Mouse (Mus musculus): ENCODE results near the gene Acap1. TPM values are rescaled to one million over a fixed set of nuclear protein-coding genes. Genes with fewer than 3 reads are reported as not detected.
"Not testable (repeated sequence)": the region's sequence is repeated elsewhere in the genome, so short reads cannot be mapped to it uniquely, and the experiment has no call there.

Acap1 gene
- polyA plus RNA-seq, 1 experiment from 2014 or later: 0.48 TPM

DNA sequence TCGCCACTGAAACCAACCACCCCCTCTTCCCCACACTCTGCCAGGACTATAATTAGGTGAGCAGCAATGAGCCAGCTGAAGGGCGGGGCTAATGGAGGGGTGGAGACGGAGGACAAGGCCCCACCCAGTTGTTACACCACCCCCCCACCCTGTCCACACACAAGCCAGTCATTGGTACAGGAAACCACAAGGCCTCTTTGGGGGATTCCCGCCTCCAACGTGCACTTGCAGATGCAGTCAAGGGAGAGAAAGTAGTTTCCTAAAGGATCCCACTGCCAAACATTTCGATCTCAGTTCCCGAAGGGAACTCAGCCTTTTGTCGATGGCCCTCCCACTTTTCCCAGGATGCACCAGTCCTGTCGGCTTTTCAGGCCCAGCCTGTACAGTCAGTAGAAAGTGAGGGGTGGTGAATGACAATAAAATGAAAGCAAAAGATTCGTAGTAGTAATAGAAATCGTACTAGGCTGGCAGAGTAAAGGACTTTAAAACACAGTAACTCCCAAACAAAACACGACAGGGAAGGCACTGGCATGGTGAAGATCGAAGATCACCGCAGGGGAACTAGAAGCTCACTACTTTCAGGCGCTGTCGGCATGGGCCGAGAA lies 24.4 kb upstream of the Acap1 start:
- Histone ChIP-seq H3K36me3 (peaks cover 44% of the 10 kb centered on the region), H3K9ac (replicated peaks) (peak overlapping the region; percentile 92), H3K9me3 (no peaks in the 10 kb centered on the region), H3K4me1 (replicated peaks) (peaks cover 46% of the 10 kb centered on the region), H3K27me3 (no peaks in the 10 kb centered on the region), H3K4me3 (replicated peaks) (peak overlapping the region; percentile 89), H3K27ac (peak overlapping the region; percentile 92), H3K4me2 (replicated peaks) (peak overlapping the region; percentile 91)
- WGBS: 1% methylated on average over 17 of the region's 17 CpGs
- ATAC-seq: no peak

DNA sequence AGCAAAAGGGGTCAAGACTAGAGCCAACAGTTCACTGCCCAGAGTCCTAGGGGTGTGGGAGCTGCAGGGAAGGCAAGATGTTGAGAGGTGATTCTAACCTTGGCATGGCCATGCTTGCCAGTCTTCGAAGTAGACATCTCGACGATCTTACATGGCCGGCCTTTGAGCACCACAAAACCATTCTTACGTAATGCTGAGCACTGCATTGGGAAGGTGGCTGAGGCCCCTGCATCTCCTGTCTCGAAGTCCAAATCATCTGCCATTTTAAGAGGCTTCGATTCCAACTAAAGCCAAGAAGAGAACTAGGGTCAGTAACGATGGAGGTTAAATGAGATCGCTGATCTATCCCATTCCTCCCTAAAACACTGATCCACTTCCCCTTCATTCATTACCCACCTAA lies 23.7 kb upstream of the Acap1 start:
- Histone ChIP-seq H3K4me2 (replicated peaks) (peak overlapping the region; percentile 91), H3K9ac (replicated peaks) (peak overlapping the region; percentile 92), H3K36me3 (peaks cover 45% of the 10 kb centered on the region), H3K9me3 (no peaks in the 10 kb centered on the region), H3K4me3 (replicated peaks) (peak overlapping the region; percentile 89), H3K27me3 (no peaks in the 10 kb centered on the region), H3K27ac (peak overlapping the region; percentile 92; the same call in 1 of the 2 replicates), H3K4me1 (replicated peaks) (peaks cover 52% of the 10 kb centered on the region)
- 86% methylated on average over 9 of the region's 9 CpGs for WGBS
- ATAC-seq: no peak

DNA sequence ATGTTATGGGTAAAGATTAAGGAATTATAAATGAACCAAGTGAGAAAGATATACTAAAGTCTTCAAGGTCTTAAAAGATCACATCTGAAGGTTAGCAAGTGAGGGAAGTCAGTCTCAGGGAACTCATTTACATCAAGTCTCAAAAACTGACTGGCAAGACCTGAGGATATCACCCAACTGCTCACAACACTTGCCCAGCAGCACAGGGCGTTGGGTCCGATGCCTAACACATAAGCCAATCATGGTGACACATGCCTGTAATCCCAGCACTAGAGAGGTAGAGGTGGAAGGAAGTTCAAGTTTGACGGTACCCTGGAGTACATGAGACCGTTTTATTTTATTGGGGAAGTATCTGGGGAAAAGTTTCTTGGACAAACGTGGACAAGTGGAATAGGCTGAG lies 22.8 kb upstream of the Acap1 start:
- Histone ChIP-seq H3K27me3 (no peaks in the 10 kb centered on the region), H3K9ac (replicated peaks) (no peak overlapping the region), H3K36me3 (peaks cover 48% of the 10 kb centered on the region), H3K9me3 (no peaks in the 10 kb centered on the region), H3K4me1 (replicated peaks) (peaks cover 57% of the 10 kb centered on the region), H3K4me2 (replicated peaks) (no peak overlapping the region), H3K4me3 (replicated peaks) (no peak overlapping the region), H3K27ac (no peak overlapping the region)
- ATAC-seq: no peak
- 89% methylated on average over 5 of the region's 5 CpGs for WGBS

DNA sequence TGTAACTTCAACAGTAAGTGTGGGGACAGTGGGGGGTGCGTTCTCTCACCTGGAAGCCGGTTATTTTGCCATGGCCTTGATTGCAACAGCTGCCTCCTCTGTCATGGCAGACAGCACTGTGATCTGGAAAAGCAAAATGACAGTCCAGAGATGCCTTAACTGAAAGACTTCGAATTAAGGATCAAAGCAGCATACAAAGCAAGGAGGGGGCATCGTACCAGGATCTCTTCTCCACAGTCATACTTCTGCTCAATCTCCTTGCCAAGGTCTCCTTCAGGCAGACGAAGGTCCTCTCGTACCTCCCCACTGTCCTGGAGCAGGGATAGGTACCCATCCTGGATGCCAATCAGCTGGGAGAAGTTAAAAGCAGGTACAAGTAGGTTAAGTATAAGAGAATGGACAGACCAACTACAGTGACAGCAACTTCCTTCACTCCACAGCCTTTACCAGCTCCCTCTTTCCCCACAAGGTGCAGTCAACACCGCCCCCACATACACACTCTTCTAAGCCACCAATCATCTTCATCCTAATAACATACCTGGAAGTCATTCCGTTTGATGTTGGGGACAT lies 22.1 kb upstream of the Acap1 start:
- Histone ChIP-seq H3K9ac (replicated peaks) (no peak overlapping the region), H3K36me3 (peaks cover 55% of the 10 kb centered on the region), H3K9me3 (no peaks in the 10 kb centered on the region), H3K4me3 (replicated peaks) (no peak overlapping the region), H3K4me1 (replicated peaks) (peaks cover 57% of the 10 kb centered on the region), H3K27me3 (no peaks in the 10 kb centered on the region), H3K27ac (no peak overlapping the region), H3K4me2 (replicated peaks) (no peak overlapping the region)
- 85% methylated on average over 8 of the region's 8 CpGs for WGBS
- no peak for ATAC-seq

DNA sequence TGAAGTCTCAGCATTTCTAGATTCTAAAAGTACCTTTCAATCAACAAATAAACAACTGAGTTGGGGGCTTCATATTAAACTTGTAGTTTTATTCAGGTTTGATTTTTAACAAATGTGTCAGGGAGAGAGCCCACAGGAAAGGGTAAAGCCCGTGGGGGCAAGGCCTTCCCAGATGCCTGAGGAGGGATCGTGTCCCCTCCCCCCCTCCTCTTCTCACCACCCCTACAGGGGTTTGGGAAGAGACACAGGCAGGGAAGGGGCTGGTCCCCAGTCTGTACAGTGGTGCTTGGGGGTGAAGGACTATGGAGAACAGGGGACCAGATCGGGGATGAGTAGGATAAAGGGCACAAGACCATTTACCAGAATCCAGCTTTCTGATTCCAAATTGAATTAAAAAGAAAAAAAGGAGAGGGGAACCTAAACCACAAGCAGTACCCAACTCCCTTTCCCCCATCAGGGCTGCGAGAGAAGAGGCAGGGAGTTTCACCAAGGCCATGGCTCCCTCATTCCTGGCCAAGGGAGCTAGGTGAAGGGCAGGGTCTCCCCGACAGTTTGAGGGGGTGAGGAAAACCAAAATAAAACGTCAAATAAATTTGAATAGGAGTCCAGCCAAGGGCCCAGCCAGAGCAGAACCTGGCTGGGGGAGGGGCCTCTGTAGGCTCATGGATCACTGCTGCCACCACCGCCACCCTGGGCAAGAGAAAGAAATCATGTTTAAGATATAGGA lies 21.5 kb upstream of the Acap1 start:
- WGBS: 63% methylated on average over 7 of the region's 7 CpGs
- not testable (repeated sequence) for H3K9ac ChIP-seq (replicated peaks); H3K27ac ChIP-seq; H3K27me3 ChIP-seq; ATAC-seq; H3K4me3 ChIP-seq (replicated peaks); H3K4me2 ChIP-seq (replicated peaks); H3K9me3 ChIP-seq
- H3K4me1 ChIP-seq (replicated peaks): peaks cover 53% of the 10 kb centered on the region
- peaks cover 61% of the 10 kb centered on the region for H3K36me3 ChIP-seq

DNA sequence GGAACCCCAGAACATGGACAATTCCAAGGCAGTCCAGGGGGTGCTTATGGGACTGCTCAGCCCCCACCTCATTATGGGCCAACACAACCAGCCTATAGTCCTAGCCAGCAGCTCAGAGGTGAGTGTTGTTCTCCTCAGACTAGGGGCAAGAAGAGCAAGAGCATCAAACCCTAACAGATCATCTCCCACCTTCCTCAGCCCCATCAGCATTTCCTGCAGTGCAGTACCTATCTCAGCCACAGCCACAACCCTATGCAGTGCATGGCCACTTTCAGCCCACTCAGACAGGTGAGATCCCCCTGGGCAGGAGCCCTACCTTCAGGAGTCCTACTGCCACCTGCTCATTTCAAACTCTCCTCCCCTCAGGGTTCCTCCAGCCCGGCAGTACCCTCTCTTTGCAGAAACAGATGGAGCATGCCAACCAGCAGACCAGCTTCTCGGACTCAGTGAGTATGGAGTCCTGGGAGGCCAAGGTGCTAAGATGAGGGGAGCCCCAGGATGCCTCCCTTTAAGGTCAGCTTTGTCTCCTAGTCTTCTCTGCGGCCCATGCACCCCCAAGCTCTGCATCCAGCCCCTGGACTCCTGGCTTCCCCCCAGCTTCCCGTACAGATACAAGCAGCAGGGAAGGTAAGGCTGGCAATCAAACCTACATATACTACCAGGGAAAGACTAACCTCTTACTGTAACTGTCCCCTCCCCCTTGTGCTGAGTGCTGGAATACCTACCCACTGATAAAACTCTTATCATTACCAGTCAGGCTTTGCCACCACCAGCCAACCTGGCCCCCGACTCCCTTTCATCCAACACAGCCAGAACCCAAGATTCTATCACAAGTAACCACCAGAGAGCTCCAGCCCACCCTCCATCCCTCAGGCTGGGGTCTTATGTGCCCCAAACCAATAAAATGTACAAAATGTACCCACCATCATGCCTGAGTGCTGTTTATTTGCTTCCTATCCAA lies 20.6 kb upstream of the Acap1 start:
- whole genome bisulfite sequencing: 76% methylated on average over 5 of the region's 5 CpGs
- Histone ChIP-seq H3K4me2 (replicated peaks) (peak overlapping the region; percentile 100; the same call in 1 of the 2 replicates), H3K27ac (no peak overlapping the region), H3K27me3 (no peaks in the 10 kb centered on the region), H3K36me3 (peaks cover 70% of the 10 kb centered on the region), H3K4me3 (replicated peaks) (peak overlapping the region; percentile 94), H3K9me3 (no peaks in the 10 kb centered on the region), H3K4me1 (replicated peaks) (peaks cover 53% of the 10 kb centered on the region), H3K9ac (replicated peaks) (no peak overlapping the region)
- ATAC-seq: no peak

DNA sequence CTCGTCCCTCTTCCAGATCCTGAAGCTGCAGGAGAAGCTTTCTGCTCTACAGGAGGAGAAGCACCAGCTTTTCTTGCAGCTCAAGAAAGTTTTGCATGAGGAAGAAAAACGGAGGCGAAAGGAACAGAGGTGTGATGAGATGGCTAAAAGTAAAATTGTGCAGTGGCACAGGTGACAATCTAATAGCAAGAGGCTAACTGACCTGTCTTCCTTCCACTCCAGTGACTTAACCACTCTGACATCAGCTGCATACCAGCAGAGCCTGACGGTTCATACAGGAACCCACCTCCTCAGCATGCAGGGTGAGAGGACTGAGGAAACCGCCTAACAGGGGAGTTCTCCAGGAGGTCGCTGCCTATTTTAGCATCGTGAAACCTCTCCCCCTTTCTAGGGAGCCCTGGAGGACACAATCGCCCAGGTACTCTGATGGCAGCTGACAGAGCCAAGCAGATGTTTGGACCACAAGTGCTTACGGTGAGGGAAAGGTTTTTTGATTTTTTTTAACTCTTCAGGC lies 19.6 kb upstream of the Acap1 start:
- H3K27ac ChIP-seq: no peak overlapping the region
- 41% methylated on average over 9 of the region's 9 CpGs for WGBS

DNA sequence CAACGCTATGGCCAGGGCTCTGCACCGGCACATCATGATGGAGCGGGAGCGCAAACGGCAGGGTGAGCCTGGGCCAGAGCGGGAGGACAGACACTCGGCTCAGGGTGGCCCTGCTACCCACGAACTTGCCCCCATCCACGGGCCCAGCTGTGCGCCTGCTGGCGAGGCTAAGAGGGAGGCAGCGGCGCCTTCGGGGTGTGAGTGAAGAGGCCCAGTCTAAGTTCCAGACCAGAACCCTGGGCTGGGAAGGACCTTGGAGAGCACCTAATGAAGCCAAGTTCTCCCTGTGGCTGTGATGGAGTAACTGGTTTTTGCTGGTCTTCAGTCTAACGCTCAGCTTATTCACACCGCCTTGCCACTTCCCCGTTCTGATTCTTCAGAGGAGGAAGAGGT lies 19.0 kb upstream of the Acap1 start:
- 2% methylated on average over 17 of the region's 17 CpGs for WGBS
- no peak for ATAC-seq
- Histone ChIP-seq H3K36me3 (peaks cover 85% of the 10 kb centered on the region), H3K27me3 (no peaks in the 10 kb centered on the region), H3K4me1 (replicated peaks) (peaks cover 43% of the 10 kb centered on the region), H3K27ac (peak overlapping the region; percentile 89), H3K4me3 (replicated peaks) (peak overlapping the region; percentile 94), H3K4me2 (replicated peaks) (peak overlapping the region; percentile 100), H3K9ac (replicated peaks) (peak overlapping the region; percentile 94), H3K9me3 (no peaks in the 10 kb centered on the region)

More for the DNA sequence above, 19.6 kb upstream of the Acap1 start:
- Histone ChIP-seq H3K4me1 (replicated peaks) (peaks cover 50% of the 10 kb centered on the region), H3K9ac (replicated peaks) (peak overlapping the region; percentile 94), H3K36me3 (peaks cover 79% of the 10 kb centered on the region), H3K4me3 (replicated peaks) (peak overlapping the region; percentile 94), H3K27me3 (no peaks in the 10 kb centered on the region), H3K4me2 (replicated peaks) (peak overlapping the region; percentile 100), H3K9me3 (no peaks in the 10 kb centered on the region)
- no peak for ATAC-seq

DNA sequence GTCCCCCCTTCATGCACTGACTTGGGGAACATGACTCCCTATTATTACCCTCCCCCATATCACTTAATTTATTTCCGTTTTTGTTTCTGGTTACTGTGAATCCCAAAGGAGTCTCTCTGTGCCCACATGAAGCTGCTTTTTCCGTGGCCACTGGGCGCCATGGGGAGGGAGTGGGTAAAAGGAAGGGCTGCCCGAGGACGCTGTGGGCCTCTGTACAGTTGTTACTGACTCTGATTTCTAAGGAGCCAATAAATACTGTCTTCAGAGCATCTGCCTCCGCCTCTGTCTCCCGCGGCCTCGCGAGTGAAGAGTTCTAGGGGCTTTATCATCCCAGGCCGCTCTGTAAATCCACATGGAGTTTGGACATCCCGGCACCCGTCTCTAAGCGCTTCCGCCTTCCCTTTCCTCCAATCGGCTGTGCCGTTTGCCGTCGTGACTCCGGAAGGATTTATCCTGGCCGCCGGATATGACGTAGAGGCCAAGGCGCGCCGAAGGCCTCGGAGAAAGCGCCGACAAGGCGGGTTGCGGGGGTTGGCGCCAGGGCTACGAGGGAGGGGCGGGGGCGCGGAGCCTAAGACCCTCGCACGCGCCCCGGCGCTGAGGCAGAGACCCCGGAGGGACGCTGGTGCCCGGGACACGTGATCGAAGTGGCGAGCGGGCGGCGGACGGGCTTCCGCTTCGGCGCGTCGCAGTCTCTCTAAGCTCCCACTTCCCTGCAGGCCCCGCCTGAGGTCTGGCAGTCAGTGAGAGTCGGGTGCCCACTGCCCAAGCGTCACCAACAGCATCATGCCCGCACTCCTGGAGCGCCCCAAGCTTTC lies 18.4 kb upstream of the Acap1 start, which contains the start of gene Gps2:
Gene Gps2 (plus strand): TSS at position 335 of the 818 bp plus-strand sequence.
- peak; percentile 90 for ATAC-seq
- H3K36me3 ChIP-seq: peaks cover 87% of the 10 kb centered on the region
- H3K9me3 ChIP-seq: no peaks in the 10 kb centered on the region
- peak within 1 kb of the TSS; percentile 100 for H3K4me2 ChIP-seq (replicated peaks)
- H3K4me3 ChIP-seq (replicated peaks): peak within 1 kb of the TSS; percentile 94
- 2% methylated on average over 54 of the region's 61 CpGs for WGBS
- peak within 1 kb of the TSS; percentile 94 for H3K9ac ChIP-seq (replicated peaks)
- peaks cover 37% of the 10 kb centered on the region for H3K4me1 ChIP-seq (replicated peaks)
- no peaks in the 10 kb centered on the region for H3K27me3 ChIP-seq
- peak within 1 kb of the TSS; percentile 89 for H3K27ac ChIP-seq

DNA sequence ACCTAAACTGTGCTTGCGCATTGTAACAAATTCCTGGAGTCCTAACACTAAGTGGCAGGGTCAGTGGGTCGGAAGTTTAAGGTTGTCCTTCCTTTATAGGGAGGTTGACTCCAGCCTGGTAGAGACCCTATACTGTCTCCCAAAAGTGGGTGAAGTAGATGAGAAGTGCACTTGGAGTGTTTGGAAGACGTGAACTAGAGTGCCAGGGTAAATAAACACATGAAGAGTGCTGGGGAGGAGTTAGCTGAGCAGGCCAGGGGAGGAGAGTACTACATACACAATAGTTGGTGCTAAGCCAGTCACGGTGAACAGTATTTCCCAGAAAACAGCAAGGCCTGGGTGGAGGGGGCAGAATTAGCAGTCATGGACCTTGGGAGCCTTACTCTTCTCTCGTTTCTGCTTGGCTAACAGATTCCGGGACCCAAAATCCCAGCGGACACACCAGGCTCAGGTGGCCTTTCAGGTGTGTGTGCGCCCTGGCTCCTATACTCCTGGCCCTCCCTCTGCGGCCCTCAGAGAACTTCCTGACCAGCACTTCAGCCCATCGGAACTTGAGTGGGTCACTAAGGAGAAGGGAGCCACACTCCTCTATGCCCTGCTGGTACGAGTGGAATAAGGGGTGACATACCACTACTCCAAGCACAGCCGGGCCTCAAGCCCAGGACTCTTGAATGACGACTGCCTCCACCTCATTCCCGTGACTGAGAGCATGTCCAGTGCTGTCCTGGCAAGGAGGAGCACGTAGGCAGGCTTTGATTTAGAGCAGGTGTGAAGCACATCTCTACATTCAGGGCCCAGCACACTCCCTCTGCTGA lies 17.6 kb upstream of the Acap1 start:
- peak; percentile 40 for ATAC-seq
- 81% methylated on average over 15 of the region's 15 CpGs for WGBS

More for the DNA sequence above, 17.6 kb upstream of the Acap1 start:
- Histone ChIP-seq H3K4me2 (replicated peaks) (peak overlapping the region; percentile 100), H3K27ac (0 out of 2 replicates have a peak overlapping the region, but pooled peaks have one; percentile 89), H3K36me3 (peaks cover 87% of the 10 kb centered on the region), H3K9me3 (no peaks in the 10 kb centered on the region), H3K27me3 (no peaks in the 10 kb centered on the region), H3K4me3 (replicated peaks) (peak overlapping the region; percentile 94), H3K9ac (replicated peaks) (peak overlapping the region; percentile 42; the same call in 1 of the 2 replicates), H3K4me1 (replicated peaks) (peaks cover 33% of the 10 kb centered on the region)

Measured in midbrain, embryonic 13.5 days (tissue).